Mouse (Mus musculus) G1E (cell line): ENCODE results near the gene Bmf.

Source experiments
- CTCF ChIP-seq: IDR thresholded peaks from 2 replicates; pipeline ENCODE4 v1.5.1; 2012; ENCODE audit warnings: low read depth, low read length, inconsistent platforms, mixed read lengths
- GATA1 ChIP-seq: IDR thresholded peaks from 2 replicates; pipeline ENCODE4 v1.6.1; 2012; ENCODE audit warnings: borderline replicate concordance, low read length, inconsistent platforms, mixed read lengths
- POLR2AphosphoS5 ChIP-seq: IDR thresholded peaks from 2 replicates; pipeline ENCODE4 v1.6.1; 2012; ENCODE audit warnings: low read depth, low read length, inconsistent platforms; ENCODE audit not compliant: insufficient replicate concordance
- TAL1 ChIP-seq: conservative IDR thresholded peaks from 2 replicates; pipeline ENCODE4 v1.6.1; 2012; ENCODE audit warnings: low read depth, low read length, inconsistent platforms, mixed read lengths

GRCm38 (mm10) chr2:118572183-118572836 lies 22.8 kb upstream of the Bmf start:
- no peak for TF ChIP-seq CTCF
- TF ChIP-seq TAL1: no peak
- TF ChIP-seq GATA1: no peak
- TF ChIP-seq POLR2AphosphoS5: no peak
